Mouse (Mus musculus): ENCODE results near the gene Gm21988.

GRCm38 (mm10) chr11:70254337-70254736, 14.7 kb upstream of the Gm21988 start:
- no peak for TF ChIP-seq CTCF (IDR thresholded peaks at IDR 0.05; ENCODE audit: low read depth, low read length)
- no peak for TF ChIP-seq POLR2A (IDR thresholded peaks at IDR 0.05; ENCODE audit: borderline replicate concordance, low read depth, low read length)

Measured in bone marrow macrophage, adult 2 months (primary cell).